Mouse (Mus musculus): ENCODE results near the gene Adh6a. TPM values are rescaled to one million over a fixed set of nuclear protein-coding genes. Genes with fewer than 3 reads are reported as not detected.

Adh6a gene
- total RNA-seq, 1 experiment from 2014 or later, result not detected

Other genes with a start within 250 kb of the Adh6a start
- not detected in 3 replicates for gene 1110002E22Rik, start 248.2 kb upstream of the Adh6a start, total RNA-seq (2017)
- 0.57 TPM in 1 of 3 replicates, not detected in the others for gene Gm5105, start 245.9 kb upstream of the Adh6a start, total RNA-seq (2017)
- 4.0 to 6.2 TPM (median 4.1 TPM) in 3 replicates for gene Trmt10a, start 169.8 kb upstream of the Adh6a start, total RNA-seq (2017)
- 0.75 to 2.5 TPM (median 1.8 TPM) in 3 replicates for gene Mttp, start 168.3 kb upstream of the Adh6a start, total RNA-seq (2017)
- gene 4930579F01Rik, start 119.5 kb upstream of the Adh6a start, total RNA-seq (2017), result not detected in 3 replicates
- not detected in 3 replicates for gene Adh7, start 95.5 kb upstream of the Adh6a start, total RNA-seq (2017)
- not detected in 3 replicates for gene Adh1, start 52.3 kb upstream of the Adh6a start, total RNA-seq (2017)
- not detected in 3 replicates for gene Adh6b, start 28.5 kb downstream of the Adh6a start, total RNA-seq (2017)
- gene Adh4, start 102.2 kb downstream of the Adh6a start, total RNA-seq (2017), result not detected in 3 replicates
- 70.8 to 87.6 TPM (median 73.7 TPM) in 3 replicates for gene Adh5, start 129.8 kb downstream of the Adh6a start, total RNA-seq (2017)
- gene Metap1, start 176.2 kb downstream of the Adh6a start, total RNA-seq (2017), result 31.1 to 53.7 TPM (median 42.6 TPM) in 3 replicates
- gene Eif4e, start 212.9 kb downstream of the Adh6a start, total RNA-seq (2017), result 78.5 to 113 TPM (median 86.9 TPM) in 3 replicates

All from monocyte, adult 5-6 weeks (primary cell).